Mouse (Mus musculus): ENCODE results near the gene Ank3. TPM values are rescaled to one million over a fixed set of nuclear protein-coding genes. Genes with fewer than 3 reads are reported as not detected.

The Ank3 gene
- total RNA-seq, 2 experiments from 2014 or later: not detected

GRCm38 (mm10) chr10:69705806-69706768 is 307.5 kb downstream of the Ank3 start:
- no peak for ATAC-seq (ENCODE audit: poor library complexity, severe bottlenecking)

GRCm38 (mm10) chr10:69706851-69707788 is 308.5 kb downstream of the Ank3 start:
- ATAC-seq (ENCODE audit: poor library complexity, severe bottlenecking): no peak

GRCm38 (mm10) chr10:69707844-69708550 is 309.4 kb downstream of the Ank3 start:
- ATAC-seq (ENCODE audit: poor library complexity, severe bottlenecking): no peak

GRCm38 (mm10) chr10:69709631-69710030 is 311.1 kb downstream of the Ank3 start:
- no peak for ATAC-seq (ENCODE audit: poor library complexity, severe bottlenecking)

- ATAC-seq (ENCODE audit: poor library complexity, severe bottlenecking): no peak
These were observed 312.2 kb downstream of the Ank3 start for GRCm38 (mm10) chr10:69710802-69711201.

- no peak for ATAC-seq (ENCODE audit: poor library complexity, severe bottlenecking)
These were observed 318.3 kb downstream of the Ank3 start for GRCm38 (mm10) chr10:69716907-69717306.

GRCm38 (mm10) chr10:69719421-69719820 is 320.8 kb downstream of the Ank3 start:
- no peak for ATAC-seq (ENCODE audit: poor library complexity, severe bottlenecking)

- no peak for ATAC-seq (ENCODE audit: poor library complexity, severe bottlenecking)
These were observed 321.4 kb downstream of the Ank3 start for GRCm38 (mm10) chr10:69719901-69720415.

- no peak for ATAC-seq (ENCODE audit: poor library complexity, severe bottlenecking)
These were observed 321.9 kb downstream of the Ank3 start for GRCm38 (mm10) chr10:69720452-69720851.

- no peak for ATAC-seq (ENCODE audit: poor library complexity, severe bottlenecking)
These were observed 322.4 kb downstream of the Ank3 start for GRCm38 (mm10) chr10:69720899-69721490.

- no peak for ATAC-seq (ENCODE audit: poor library complexity, severe bottlenecking)
These were observed 325.6 kb downstream of the Ank3 start for GRCm38 (mm10) chr10:69724159-69724558.

GRCm38 (mm10) chr10:69725078-69725477 is 326.5 kb downstream of the Ank3 start:
- ATAC-seq (ENCODE audit: poor library complexity, severe bottlenecking): no peak

GRCm38 (mm10) chr10:69726265-69726664 is 327.7 kb downstream of the Ank3 start:
- no peak for ATAC-seq (ENCODE audit: poor library complexity, severe bottlenecking)

- no peak for ATAC-seq (ENCODE audit: poor library complexity, severe bottlenecking)
These were observed 328.2 kb downstream of the Ank3 start for GRCm38 (mm10) chr10:69726806-69727205.

- ATAC-seq (ENCODE audit: poor library complexity, severe bottlenecking): no peak
These were observed 330.3 kb downstream of the Ank3 start for GRCm38 (mm10) chr10:69728876-69729275.

GRCm38 (mm10) chr10:69730351-69730871 is 331.8 kb downstream of the Ank3 start:
- ATAC-seq (ENCODE audit: poor library complexity, severe bottlenecking): no peak

GRCm38 (mm10) chr10:69731341-69731740 is 332.8 kb downstream of the Ank3 start:
- no peak for ATAC-seq (ENCODE audit: poor library complexity, severe bottlenecking)

GRCm38 (mm10) chr10:69731863-69732262 is 333.3 kb downstream of the Ank3 start:
- ATAC-seq (ENCODE audit: poor library complexity, severe bottlenecking): no peak

GRCm38 (mm10) chr10:69736241-69736640 is 337.7 kb downstream of the Ank3 start:
- ATAC-seq (ENCODE audit: poor library complexity, severe bottlenecking): no peak

- no peak for ATAC-seq (ENCODE audit: poor library complexity, severe bottlenecking)
These were observed 340.2 kb downstream of the Ank3 start for GRCm38 (mm10) chr10:69738741-69739271.
